Mouse (Mus musculus): ENCODE measurements around the gene Casp9. TPM values are rescaled to one million over a fixed set of nuclear protein-coding genes. Genes with fewer than 3 reads are reported as not detected.
A peak's percentile ranks its signal among the peaks of the same experiment; 100 is the strongest.

Gene Casp9
- polyA plus RNA-seq, 1 experiment from 2014 or later: 14.7 TPM

GRCm38 (mm10) chr4:141805886-141806285, 12.5 kb downstream of the Casp9 start:
- Histone ChIP-seq H3K9ac (no peak overlapping the region), H3K9me3 (replicated peaks) (no peaks in the 10 kb centered on the region; the same call in 1 of the 2 replicates), H3K4me1 (0 out of 2 replicates have a peak, but pooled peaks cover 4% of the 10 kb centered on the region), H3K4me2 (no peak overlapping the region), H3K36me3 (ENCODE audit: poor library complexity, severe bottlenecking) (peaks cover 78% of the 10 kb centered on the region), H3K27me3 (no peaks in the 10 kb centered on the region), H3K4me3 (no peak overlapping the region), H3K27ac (no peak overlapping the region)
- ATAC-seq: no peak
- 93% methylated on average over 8 of the region's 8 CpGs for WGBS

- 79% methylated on average over 8 of the region's 8 CpGs for WGBS
- H3K27ac ChIP-seq: no peak overlapping the region
- ATAC-seq: peak; percentile 33; the same call in 1 of the 2 replicates
These were observed 16.5 kb downstream of the Casp9 start for GRCm38 (mm10) chr4:141809850-141810464.

DNA sequence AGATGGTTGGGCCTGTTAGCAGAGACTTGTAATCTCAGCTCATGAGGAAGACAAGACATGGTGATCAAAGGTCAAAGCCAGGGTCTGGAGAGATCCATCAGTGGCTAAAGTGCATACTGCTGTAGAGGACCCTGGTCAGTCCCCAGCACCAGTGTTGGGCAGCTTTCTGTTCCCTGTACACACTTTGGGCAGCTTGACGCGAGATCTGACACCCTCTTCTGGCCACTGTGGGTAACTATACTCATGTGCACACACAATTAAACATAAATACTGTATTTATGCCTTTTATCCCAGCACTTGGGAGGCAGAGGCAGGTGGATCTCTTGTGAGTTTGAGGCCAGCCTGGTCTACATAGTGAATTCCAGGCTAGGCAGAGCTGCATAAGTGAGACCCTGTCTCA, 17.6 kb downstream of the Casp9 start:
- Histone ChIP-seq H3K9ac (no peak overlapping the region), H3K4me3 (no peak overlapping the region), H3K27ac (no peak overlapping the region), H3K9me3 (replicated peaks) (no peaks in the 10 kb centered on the region), H3K4me1 (0 out of 2 replicates have a peak, but pooled peaks cover 4% of the 10 kb centered on the region), H3K36me3 (ENCODE audit: poor library complexity, severe bottlenecking) (peaks cover 95% of the 10 kb centered on the region), H3K4me2 (no peak overlapping the region), H3K27me3 (no peaks in the 10 kb centered on the region)
- WGBS: 95% methylated on average over 2 of the region's 2 CpGs
- ATAC-seq: no peak

More at GRCm38 (mm10) chr4:141809850-141810464, 16.5 kb downstream of the Casp9 start:
- H3K27me3 ChIP-seq: no peaks in the 10 kb centered on the region
- 0 out of 2 replicates have a peak, but pooled peaks cover 4% of the 10 kb centered on the region for H3K4me1 ChIP-seq
- no peak overlapping the region for H3K4me2 ChIP-seq
- H3K4me3 ChIP-seq: no peak overlapping the region
- no peaks in the 10 kb centered on the region for H3K9me3 ChIP-seq (replicated peaks)
- no peak overlapping the region for H3K9ac ChIP-seq
- peaks cover 95% of the 10 kb centered on the region for H3K36me3 ChIP-seq (ENCODE audit: poor library complexity, severe bottlenecking)

DNA sequence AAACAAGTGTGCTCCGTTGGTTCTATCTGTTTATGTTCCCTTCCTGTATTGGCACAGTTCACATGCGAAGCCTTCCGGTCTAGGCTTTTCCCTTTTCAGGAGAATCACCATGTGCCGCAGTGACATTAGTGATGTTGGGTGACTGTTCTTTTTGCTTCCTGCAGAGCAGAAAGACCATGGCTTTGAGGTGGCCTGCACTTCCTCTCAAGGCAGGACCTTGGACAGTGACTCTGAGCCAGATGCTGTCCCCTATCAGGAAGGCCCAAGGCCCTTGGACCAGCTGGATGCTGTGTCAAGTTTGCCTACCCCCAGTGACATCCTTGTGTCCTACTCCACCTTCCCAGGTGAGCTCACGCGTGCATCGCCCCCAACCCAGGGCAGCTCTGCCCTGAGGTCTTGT, 18.0 kb downstream of the Casp9 start:
- H3K4me3 ChIP-seq: no peak overlapping the region
- no peaks in the 10 kb centered on the region for H3K9me3 ChIP-seq (replicated peaks)
- 0 out of 2 replicates have a peak, but pooled peaks cover 4% of the 10 kb centered on the region for H3K4me1 ChIP-seq
- H3K4me2 ChIP-seq: no peak overlapping the region
- ATAC-seq: no peak
- H3K9ac ChIP-seq: no peak overlapping the region
- WGBS: 97% methylated on average over 7 of the region's 7 CpGs
- H3K27ac ChIP-seq: no peak overlapping the region
- H3K36me3 ChIP-seq (ENCODE audit: poor library complexity, severe bottlenecking): peaks cover 94% of the 10 kb centered on the region
- H3K27me3 ChIP-seq: no peaks in the 10 kb centered on the region

- peaks cover 46% of the 10 kb centered on the region for H3K36me3 ChIP-seq (ENCODE audit: poor library complexity, severe bottlenecking)
- no peak for ATAC-seq
- H3K9ac ChIP-seq: no peak overlapping the region
- no peaks in the 10 kb centered on the region for H3K27me3 ChIP-seq
- no peaks in the 10 kb centered on the region for H3K4me1 ChIP-seq
- H3K4me3 ChIP-seq: no peak overlapping the region
- H3K4me2 ChIP-seq: no peak overlapping the region
- 86% methylated on average over 7 of the region's 7 CpGs for WGBS
- no peak overlapping the region for H3K27ac ChIP-seq
- H3K9me3 ChIP-seq (replicated peaks): no peaks in the 10 kb centered on the region
These were observed 22.9 kb downstream of the Casp9 start for GRCm38 (mm10) chr4:141816267-141816666.

GRCm38 (mm10) chr4:141816776-141817655, 23.6 kb downstream of the Casp9 start:
- ATAC-seq: no peak

DNA sequence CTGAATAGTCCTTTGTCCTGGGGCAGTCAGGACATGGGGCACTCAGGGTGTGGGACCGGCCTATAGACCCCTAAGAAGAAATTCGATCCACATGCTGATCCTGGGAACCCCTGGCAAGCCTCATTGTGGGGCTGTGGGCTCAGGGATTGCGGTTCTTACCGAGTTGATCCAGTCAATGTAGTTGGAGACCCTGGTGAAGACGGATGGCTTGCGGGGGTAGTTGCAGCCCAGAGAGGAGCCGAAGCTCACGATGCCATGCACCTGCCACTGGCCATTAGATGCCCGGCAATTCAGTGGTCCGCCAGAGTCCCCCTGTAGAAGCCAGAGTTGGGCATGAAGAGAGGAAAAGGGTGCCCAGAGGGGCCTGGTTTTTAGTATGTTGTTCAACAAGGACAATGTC, 24.3 kb downstream of the Casp9 start:
- no peak overlapping the region for H3K4me3 ChIP-seq
- no peak overlapping the region for H3K9ac ChIP-seq
- no peak overlapping the region for H3K27ac ChIP-seq
- WGBS: 46% methylated on average over 10 of the region's 10 CpGs
- no peaks in the 10 kb centered on the region for H3K27me3 ChIP-seq
- no peak overlapping the region for H3K4me2 ChIP-seq
- H3K4me1 ChIP-seq: no peaks in the 10 kb centered on the region
- ATAC-seq: no peak
- H3K9me3 ChIP-seq (replicated peaks): no peaks in the 10 kb centered on the region
- H3K36me3 ChIP-seq (ENCODE audit: poor library complexity, severe bottlenecking): peaks cover 32% of the 10 kb centered on the region

More at GRCm38 (mm10) chr4:141816776-141817655, 23.6 kb downstream of the Casp9 start:
- H3K9ac ChIP-seq: no peak overlapping the region
- H3K27me3 ChIP-seq: no peaks in the 10 kb centered on the region
- no peak overlapping the region for H3K4me3 ChIP-seq
- WGBS: 65% methylated on average over 14 of the region's 14 CpGs
- no peak overlapping the region for H3K4me2 ChIP-seq
- no peak overlapping the region for H3K27ac ChIP-seq
- H3K9me3 ChIP-seq (replicated peaks): no peaks in the 10 kb centered on the region
- peaks cover 38% of the 10 kb centered on the region for H3K36me3 ChIP-seq (ENCODE audit: poor library complexity, severe bottlenecking)
- no peaks in the 10 kb centered on the region for H3K4me1 ChIP-seq

DNA sequence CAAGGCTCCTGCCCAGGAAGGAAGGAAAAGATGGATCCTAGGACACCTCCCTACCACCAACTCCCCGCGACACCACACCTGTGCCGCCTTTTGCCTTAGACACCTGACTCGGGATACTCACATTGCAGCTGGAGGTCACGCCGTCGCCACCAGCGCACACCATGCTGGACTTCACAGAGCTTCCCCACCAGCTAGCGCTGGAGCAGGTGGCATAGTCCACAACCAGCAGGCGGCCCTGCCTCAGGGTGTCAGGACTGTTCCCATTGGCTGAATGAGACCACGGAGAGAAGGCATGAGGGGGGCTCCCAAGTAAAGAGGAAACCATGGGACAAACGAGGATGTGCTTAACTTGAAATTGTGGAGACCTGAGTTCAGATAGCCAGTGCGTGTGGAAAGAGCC, 25.4 kb downstream of the Casp9 start:
- peaks cover 20% of the 10 kb centered on the region; the same call in 1 of the 2 replicates for H3K36me3 ChIP-seq (ENCODE audit: poor library complexity, severe bottlenecking)
- no peak overlapping the region for H3K4me2 ChIP-seq
- H3K27ac ChIP-seq: no peak overlapping the region
- H3K27me3 ChIP-seq: no peaks in the 10 kb centered on the region
- no peak for ATAC-seq
- WGBS: 88% methylated on average over 13 of the region's 13 CpGs
- no peaks in the 10 kb centered on the region for H3K4me1 ChIP-seq
- H3K9me3 ChIP-seq (replicated peaks): no peaks in the 10 kb centered on the region
- H3K4me3 ChIP-seq: no peak overlapping the region
- no peak overlapping the region for H3K9ac ChIP-seq

GRCm38 (mm10) chr4:141819316-141819715, 25.9 kb downstream of the Casp9 start:
- WGBS: 95% methylated on average over 7 of the region's 7 CpGs
- Histone ChIP-seq H3K27ac (no peak overlapping the region), H3K4me3 (no peak overlapping the region), H3K4me1 (no peaks in the 10 kb centered on the region), H3K27me3 (no peaks in the 10 kb centered on the region), H3K4me2 (no peak overlapping the region), H3K9ac (no peak overlapping the region), H3K9me3 (replicated peaks) (no peaks in the 10 kb centered on the region), H3K36me3 (ENCODE audit: poor library complexity, severe bottlenecking) (peaks cover 17% of the 10 kb centered on the region; the same call in 1 of the 2 replicates)
- ATAC-seq: no peak

GRCm38 (mm10) chr4:141821178-141821577, 27.8 kb downstream of the Casp9 start:
- Histone ChIP-seq H3K27ac (no peak overlapping the region), H3K36me3 (ENCODE audit: poor library complexity, severe bottlenecking) (peaks cover 1% of the 10 kb centered on the region; the same call in 1 of the 2 replicates), H3K9me3 (replicated peaks) (no peaks in the 10 kb centered on the region), H3K4me1 (no peaks in the 10 kb centered on the region), H3K4me2 (no peak overlapping the region), H3K27me3 (no peaks in the 10 kb centered on the region), H3K4me3 (no peak overlapping the region), H3K9ac (no peak overlapping the region)
- 83% methylated on average over 3 of the region's 3 CpGs for WGBS
- no peak for ATAC-seq

DNA sequence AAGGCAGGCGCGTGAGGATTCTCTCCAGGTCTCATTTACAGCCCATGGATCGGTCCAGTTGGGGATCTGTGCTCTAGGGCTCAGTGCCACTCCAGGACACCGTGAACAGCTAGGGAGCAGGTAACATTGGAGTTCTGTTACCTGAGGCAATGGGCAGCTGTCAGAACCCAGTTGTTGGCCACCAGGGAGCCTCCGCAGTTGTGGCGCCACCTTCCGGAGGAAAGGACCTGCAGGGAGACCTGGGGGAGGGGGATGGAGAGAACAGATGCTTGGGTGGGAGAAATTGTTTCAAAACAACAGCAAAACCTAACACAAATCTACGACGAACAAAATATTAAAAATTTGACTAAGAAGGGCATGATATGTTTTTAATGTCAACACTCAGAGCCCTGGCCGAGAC, 28.7 kb downstream of the Casp9 start:
- WGBS: 78% methylated on average over 10 of the region's 10 CpGs
- H3K9me3 ChIP-seq (replicated peaks): no peaks in the 10 kb centered on the region
- H3K27ac ChIP-seq: no peak overlapping the region
- H3K27me3 ChIP-seq: no peaks in the 10 kb centered on the region
- no peak overlapping the region for H3K9ac ChIP-seq
- H3K4me3 ChIP-seq: no peak overlapping the region
- H3K36me3 ChIP-seq (ENCODE audit: poor library complexity, severe bottlenecking): no peaks in the 10 kb centered on the region
- no peaks in the 10 kb centered on the region for H3K4me1 ChIP-seq
- ATAC-seq: no peak
- no peak overlapping the region for H3K4me2 ChIP-seq

GRCm38 (mm10) chr4:141822979-141823378, 29.6 kb downstream of the Casp9 start:
- ATAC-seq: no peak
- 65% methylated on average over 3 of the region's 3 CpGs for WGBS
- Histone ChIP-seq H3K9me3 (replicated peaks) (no peaks in the 10 kb centered on the region), H3K4me1 (no peaks in the 10 kb centered on the region), H3K4me3 (no peak overlapping the region), H3K36me3 (ENCODE audit: poor library complexity, severe bottlenecking) (no peaks in the 10 kb centered on the region), H3K27me3 (no peaks in the 10 kb centered on the region), H3K9ac (no peak overlapping the region), H3K27ac (no peak overlapping the region), H3K4me2 (no peak overlapping the region)
